Mouse (Mus musculus): Measurements from ENCODE around the gene B2m. TPM values are rescaled to one million over a fixed set of nuclear protein-coding genes. Genes with fewer than 3 reads are reported as not detected.

B2m gene
- polyA plus RNA-seq, 1 experiment from 2014 or later, result 72.7 TPM

Other genes starting within 250 kb of the B2m start
- gene Ctdspl2, start 191.7 kb upstream of the B2m start, polyA plus RNA-seq (2015; fragmentation: Nextera tagmentation; extraction: Ambion mirVana), result 33.8 and 36.3 TPM in 2 replicates
- 0.68 and 0.77 TPM in 2 replicates for gene Mageb3, start 191.6 kb upstream of the B2m start, polyA plus RNA-seq (2015; fragmentation: Nextera tagmentation; extraction: Ambion mirVana)
- gene Eif3j1, start 119.1 kb upstream of the B2m start, polyA plus RNA-seq (2015; fragmentation: Nextera tagmentation; extraction: Ambion mirVana), result 11.4 and 11.7 TPM in 2 replicates
- gene Spg11, start 29.3 kb upstream of the B2m start, polyA plus RNA-seq (2015; fragmentation: Nextera tagmentation; extraction: Ambion mirVana), result 7.3 and 8.1 TPM in 2 replicates
- gene Trim69, start 13.0 kb downstream of the B2m start, polyA plus RNA-seq (2015; fragmentation: Nextera tagmentation; extraction: Ambion mirVana), result not detected in 2 replicates
- not detected in 2 replicates for gene Patl2, start 38.5 kb downstream of the B2m start, polyA plus RNA-seq (2015; fragmentation: Nextera tagmentation; extraction: Ambion mirVana)
- not detected in 2 replicates for gene Terb2, start 38.6 kb downstream of the B2m start, polyA plus RNA-seq (2015; fragmentation: Nextera tagmentation; extraction: Ambion mirVana)
- gene Sord, start 87.1 kb downstream of the B2m start, polyA plus RNA-seq (2015; fragmentation: Nextera tagmentation; extraction: Ambion mirVana), result 23.0 and 25.5 TPM in 2 replicates
- 0.03 TPM in 1 of 2 replicates, not detected in the other for gene Duox2, start 150.8 kb downstream of the B2m start, polyA plus RNA-seq (2015; fragmentation: Nextera tagmentation; extraction: Ambion mirVana)
- 0.19 and 0.26 TPM in 2 replicates for gene Duoxa2, start 151.2 kb downstream of the B2m start, polyA plus RNA-seq (2015; fragmentation: Nextera tagmentation; extraction: Ambion mirVana)
- 0.17 and 0.26 TPM in 2 replicates for gene Duoxa1, start 166.0 kb downstream of the B2m start, polyA plus RNA-seq (2015; fragmentation: Nextera tagmentation; extraction: Ambion mirVana)
- 0.07 and 0.11 TPM in 2 replicates for gene Duox1, start 168.0 kb downstream of the B2m start, polyA plus RNA-seq (2015; fragmentation: Nextera tagmentation; extraction: Ambion mirVana)
- gene Shf, start 221.5 kb downstream of the B2m start, polyA plus RNA-seq (2015; fragmentation: Nextera tagmentation; extraction: Ambion mirVana), result 8.9 and 9.5 TPM in 2 replicates

Measured in midbrain, embryonic 16.5 days (tissue).